Mouse (Mus musculus): ENCODE data around the gene Smad9. TPM values are rescaled to one million over a fixed set of nuclear protein-coding genes. Genes with fewer than 3 reads are reported as not detected.
"Not testable (repeated sequence)": the region's sequence is repeated elsewhere in the genome, so short reads cannot be mapped to it uniquely, and the experiment has no call there.

The Smad9 gene
- polyA plus RNA-seq, 1 experiment from 2014 or later, result 2.1 TPM

GRCm38 (mm10) chr3:54761258-54761657 is 5.9 kb downstream of the Smad9 start:
- WGBS (ENCODE audit: insufficient replicate concordance), result 86% methylated on average over 1 of the region's 1 CpGs
- Histone ChIP-seq H3K4me3 (ENCODE audit: low read depth, low read length) (no peak overlapping the region), H3K4me1 (ENCODE audit: control insufficient read depth, insufficient read depth, low read length) (peaks cover 5% of the 10 kb centered on the region; the same call in 1 of the 2 replicates), H3K9me3 (replicated peaks; ENCODE audit: control insufficient read depth, low read length) (no peaks in the 10 kb centered on the region), H3K4me2 (no peak overlapping the region), H3K36me3 (ENCODE audit: control insufficient read depth, insufficient read depth, low read length) (no peaks in the 10 kb centered on the region), H3K27ac (ENCODE audit: low read depth, low read length) (no peak overlapping the region), H3K27me3 (ENCODE audit: control insufficient read depth, insufficient read depth, low read length) (no peaks in the 10 kb centered on the region), H3K9ac (ENCODE audit: low read depth, low read length) (no peak overlapping the region)
- ATAC-seq (replicated peaks; ENCODE audit: insufficient number of reproducible peaks, low FRiP score, low TSS enrichment), result no peak

- no peaks in the 10 kb centered on the region for H3K27me3 ChIP-seq (ENCODE audit: control insufficient read depth, insufficient read depth, low read length)
- H3K9ac ChIP-seq (ENCODE audit: low read depth, low read length), result peak overlapping the region; percentile 34; the same call in 1 of the 2 replicates
- peak overlapping the region; percentile 50 for H3K4me2 ChIP-seq
- 50% methylated on average over 18 of the region's 18 CpGs for WGBS (ENCODE audit: insufficient replicate concordance)
- no peaks in the 10 kb centered on the region for H3K36me3 ChIP-seq (ENCODE audit: control insufficient read depth, insufficient read depth, low read length)
- no peak for ATAC-seq (replicated peaks; ENCODE audit: insufficient number of reproducible peaks, low FRiP score, low TSS enrichment)
- H3K4me3 ChIP-seq (ENCODE audit: low read depth, low read length), result peak overlapping the region; percentile 21; the same call in 1 of the 2 replicates
- H3K4me1 ChIP-seq (ENCODE audit: control insufficient read depth, insufficient read depth, low read length), result peaks cover 2% of the 10 kb centered on the region; the same call in 1 of the 2 replicates
- H3K9me3 ChIP-seq (replicated peaks; ENCODE audit: control insufficient read depth, low read length), result no peaks in the 10 kb centered on the region
- H3K27ac ChIP-seq (ENCODE audit: low read depth, low read length), result no peak overlapping the region
Observed at GRCm38 (mm10) chr3:54764418-54764817, 9.0 kb downstream of the Smad9 start.

GRCm38 (mm10) chr3:54765521-54765920 is 10.1 kb downstream of the Smad9 start:
- WGBS (ENCODE audit: insufficient replicate concordance), result 80% methylated on average over 6 of the region's 6 CpGs
- H3K4me1 ChIP-seq (ENCODE audit: control insufficient read depth, insufficient read depth, low read length); H3K27me3 ChIP-seq (ENCODE audit: control insufficient read depth, insufficient read depth, low read length); H3K36me3 ChIP-seq (ENCODE audit: control insufficient read depth, insufficient read depth, low read length); H3K27ac ChIP-seq (ENCODE audit: low read depth, low read length); H3K4me2 ChIP-seq; H3K9ac ChIP-seq (ENCODE audit: low read depth, low read length); ATAC-seq (replicated peaks; ENCODE audit: insufficient number of reproducible peaks, low FRiP score, low TSS enrichment); H3K9me3 ChIP-seq (replicated peaks; ENCODE audit: control insufficient read depth, low read length); H3K4me3 ChIP-seq (ENCODE audit: low read depth, low read length): not testable (repeated sequence)

- Histone ChIP-seq H3K4me2 (no peak overlapping the region), H3K36me3 (ENCODE audit: control insufficient read depth, insufficient read depth, low read length) (no peaks in the 10 kb centered on the region), H3K27me3 (ENCODE audit: control insufficient read depth, insufficient read depth, low read length) (no peaks in the 10 kb centered on the region), H3K4me3 (ENCODE audit: low read depth, low read length) (no peak overlapping the region), H3K4me1 (ENCODE audit: control insufficient read depth, insufficient read depth, low read length) (peaks cover 2% of the 10 kb centered on the region; the same call in 1 of the 2 replicates), H3K27ac (ENCODE audit: low read depth, low read length) (no peak overlapping the region), H3K9ac (ENCODE audit: low read depth, low read length) (no peak overlapping the region), H3K9me3 (replicated peaks; ENCODE audit: control insufficient read depth, low read length) (no peaks in the 10 kb centered on the region)
- ATAC-seq (replicated peaks; ENCODE audit: insufficient number of reproducible peaks, low FRiP score, low TSS enrichment), result no peak
- WGBS (ENCODE audit: insufficient replicate concordance), result 66% methylated on average over 14 of the region's 14 CpGs
Observed at GRCm38 (mm10) chr3:54766034-54766433, 10.7 kb downstream of the Smad9 start.

- no peak overlapping the region for H3K27ac ChIP-seq (ENCODE audit: low read depth, low read length)
- no peaks in the 10 kb centered on the region for H3K27me3 ChIP-seq (ENCODE audit: control insufficient read depth, insufficient read depth, low read length)
- H3K4me1 ChIP-seq (ENCODE audit: control insufficient read depth, insufficient read depth, low read length), result no peaks in the 10 kb centered on the region
- no peak overlapping the region for H3K4me3 ChIP-seq (ENCODE audit: low read depth, low read length)
- H3K9ac ChIP-seq (ENCODE audit: low read depth, low read length), result no peak overlapping the region
- H3K9me3 ChIP-seq (replicated peaks; ENCODE audit: control insufficient read depth, low read length), result no peaks in the 10 kb centered on the region
- H3K4me2 ChIP-seq, result no peak overlapping the region
- no peak for ATAC-seq (replicated peaks; ENCODE audit: insufficient number of reproducible peaks, low FRiP score, low TSS enrichment)
- 75% methylated on average over 5 of the region's 5 CpGs for WGBS (ENCODE audit: insufficient replicate concordance)
- no peaks in the 10 kb centered on the region for H3K36me3 ChIP-seq (ENCODE audit: control insufficient read depth, insufficient read depth, low read length)
Observed at GRCm38 (mm10) chr3:54766811-54767210, 11.4 kb downstream of the Smad9 start.

- Histone ChIP-seq H3K27me3 (ENCODE audit: control insufficient read depth, insufficient read depth, low read length) (no peaks in the 10 kb centered on the region), H3K4me1 (ENCODE audit: control insufficient read depth, insufficient read depth, low read length) (no peaks in the 10 kb centered on the region), H3K4me2 (no peak overlapping the region), H3K36me3 (ENCODE audit: control insufficient read depth, insufficient read depth, low read length) (no peaks in the 10 kb centered on the region), H3K27ac (ENCODE audit: low read depth, low read length) (no peak overlapping the region), H3K4me3 (ENCODE audit: low read depth, low read length) (no peak overlapping the region), H3K9ac (ENCODE audit: low read depth, low read length) (no peak overlapping the region), H3K9me3 (replicated peaks; ENCODE audit: control insufficient read depth, low read length) (peaks cover 3% of the 10 kb centered on the region)
- WGBS (ENCODE audit: insufficient replicate concordance), result 83% methylated on average over 8 of the region's 8 CpGs
- no peak for ATAC-seq (replicated peaks; ENCODE audit: insufficient number of reproducible peaks, low FRiP score, low TSS enrichment)
Observed at GRCm38 (mm10) chr3:54768592-54768991, 13.2 kb downstream of the Smad9 start.

- no peaks in the 10 kb centered on the region for H3K4me1 ChIP-seq (ENCODE audit: control insufficient read depth, insufficient read depth, low read length)
- H3K36me3 ChIP-seq (ENCODE audit: control insufficient read depth, insufficient read depth, low read length), result no peaks in the 10 kb centered on the region
- H3K4me2 ChIP-seq, result no peak overlapping the region
- WGBS (ENCODE audit: insufficient replicate concordance), result 73% methylated on average over 17 of the region's 17 CpGs
- no peak overlapping the region for H3K9ac ChIP-seq (ENCODE audit: low read depth, low read length)
- H3K27me3 ChIP-seq (ENCODE audit: control insufficient read depth, insufficient read depth, low read length), result no peaks in the 10 kb centered on the region
- no peak for ATAC-seq (replicated peaks; ENCODE audit: insufficient number of reproducible peaks, low FRiP score, low TSS enrichment)
- H3K9me3 ChIP-seq (replicated peaks; ENCODE audit: control insufficient read depth, low read length), result peaks cover 5% of the 10 kb centered on the region
- no peak overlapping the region for H3K27ac ChIP-seq (ENCODE audit: low read depth, low read length)
- H3K4me3 ChIP-seq (ENCODE audit: low read depth, low read length), result no peak overlapping the region
Observed at GRCm38 (mm10) chr3:54769349-54770275, 14.2 kb downstream of the Smad9 start.

- no peaks in the 10 kb centered on the region for H3K27me3 ChIP-seq (ENCODE audit: control insufficient read depth, insufficient read depth, low read length)
- H3K4me3 ChIP-seq (ENCODE audit: low read depth, low read length), result no peak overlapping the region
- no peaks in the 10 kb centered on the region for H3K4me1 ChIP-seq (ENCODE audit: control insufficient read depth, insufficient read depth, low read length)
- ATAC-seq (replicated peaks; ENCODE audit: insufficient number of reproducible peaks, low FRiP score, low TSS enrichment), result no peak
- H3K9ac ChIP-seq (ENCODE audit: low read depth, low read length), result no peak overlapping the region
- H3K4me2 ChIP-seq, result no peak overlapping the region
- H3K36me3 ChIP-seq (ENCODE audit: control insufficient read depth, insufficient read depth, low read length), result no peaks in the 10 kb centered on the region
- no peak overlapping the region for H3K27ac ChIP-seq (ENCODE audit: low read depth, low read length)
- peaks cover 5% of the 10 kb centered on the region for H3K9me3 ChIP-seq (replicated peaks; ENCODE audit: control insufficient read depth, low read length)
- WGBS (ENCODE audit: insufficient replicate concordance), result 82% methylated on average over 6 of the region's 6 CpGs
Observed at GRCm38 (mm10) chr3:54773613-54774012, 18.2 kb downstream of the Smad9 start.

Data from heart, embryonic 11.5 days (tissue).